In genomic region chr2:91651458-91652258, GRCm38 (mm10) we compare ENCODE assay signal across 10 mouse cellular contexts. TPM values are rescaled to one million over a fixed set of nuclear protein-coding genes. Genes with fewer than 3 reads are reported as not detected.
DNase-seq lines count a peak whose midpoint lies in the region; ATAC-seq and TF ChIP-seq lines count a peak whose summit lies in the region.
"Had no signal": no experiment of that assay in that cellular context is flagged by ENCODE, and none has a peak within 500 bp of the region (broad histone marks: within the 10 kb centered on the region; RNA-seq: fewer than 3 reads in every experiment).

No protein-coding gene starts in this region.

- peak overlapping the region; percentile 60 for H3K9ac ChIP-seq in heart, embryonic 11.5 days (ENCODE audit: low read depth, low read length)
- H3K9ac ChIP-seq in lung, embryonic 15.5 days, result no peak overlapping the region
- 0 out of 2 replicates have a peak overlapping the region, but pooled peaks have one; percentile 38 for H3K9ac ChIP-seq in intestine, embryonic 16.5 days (ENCODE audit: low read depth, low read length)

- H3ac ChIP-seq in myocyte (ENCODE audit: control insufficient read depth, insufficient read length), result no peak overlapping the region

- H3K4me2 ChIP-seq in heart, embryonic 11.5 days, result peak overlapping the region; percentile 91
- peak overlapping the region; percentile 66 for H3K4me2 ChIP-seq in lung, embryonic 15.5 days
- H3K4me2 ChIP-seq in intestine, embryonic 16.5 days (ENCODE audit: low read depth, low read length), result peak overlapping the region; percentile 40
- peak overlapping the region; percentile 50 for H3K4me2 ChIP-seq in myocyte (ENCODE audit: low read depth)

- no peak for ATAC-seq in heart, embryonic 11.5 days (replicated peaks; ENCODE audit: insufficient number of reproducible peaks, low FRiP score, low TSS enrichment)
- ATAC-seq in lung, embryonic 15.5 days (ENCODE audit: borderline replicate concordance, extremely low read depth, low FRiP score, low TSS enrichment), result no peak
- no peak for ATAC-seq in intestine, embryonic 16.5 days
- ATAC-seq: hindbrain, postnatal 0 days had no signal

- intact Hi-C loops in heart, postnatal 25 days (cut with DNase I), result no loop called here

- TF ChIP-seq POLR2A in myocyte (IDR thresholded peaks at IDR 0.05; ENCODE audit: insufficient read length, low read depth), result no peak

- whole genome bisulfite sequencing in heart, embryonic 11.5 days (ENCODE audit: insufficient replicate concordance), result 75% methylated on average over 14 of the region's 14 CpGs
- 81% methylated on average over 14 of the region's 14 CpGs for WGBS in lung, embryonic 15.5 days
- 82% methylated on average over 14 of the region's 14 CpGs for WGBS in intestine, embryonic 16.5 days

- H3K36me3 ChIP-seq in heart, embryonic 11.5 days (ENCODE audit: control insufficient read depth, insufficient read depth, low read length), result peaks cover 24% of the 10 kb centered on the region
- H3K36me3 ChIP-seq in lung, embryonic 15.5 days, result peaks cover 40% of the 10 kb centered on the region
- H3K36me3 ChIP-seq in intestine, embryonic 16.5 days (ENCODE audit: control insufficient read depth, insufficient read depth, low read length), result peaks cover 31% of the 10 kb centered on the region
- peaks cover 32% of the 10 kb centered on the region for H3K36me3 ChIP-seq in myocyte (ENCODE audit: control insufficient read depth, insufficient read depth)

- H3K4me3 ChIP-seq in heart, embryonic 11.5 days (ENCODE audit: low read depth, low read length), result peak overlapping the region; percentile 16; the same call in 1 of the 2 replicates
- no peak overlapping the region for H3K4me3 ChIP-seq in lung, embryonic 15.5 days
- H3K4me3 ChIP-seq in intestine, embryonic 16.5 days (ENCODE audit: low read length), result no peak overlapping the region
- H3K4me3 ChIP-seq in myocyte, result peak overlapping the region; percentile 96

- no peaks in the 10 kb centered on the region for H3K9me3 ChIP-seq in heart, embryonic 11.5 days (replicated peaks; ENCODE audit: control insufficient read depth, low read length)
- no peaks in the 10 kb centered on the region for H3K9me3 ChIP-seq in lung, embryonic 15.5 days
- H3K9me3 ChIP-seq in intestine, embryonic 16.5 days (ENCODE audit: control insufficient read depth, low read length), result no peaks in the 10 kb centered on the region
- H3K9me3 ChIP-seq: embryonic facial prominence, embryonic 12.5 days had no signal

- H3K79me2 ChIP-seq in myocyte (ENCODE audit: control insufficient read depth, insufficient read depth), result peaks cover 54% of the 10 kb centered on the region

- H3K27me3 ChIP-seq in heart, embryonic 11.5 days (ENCODE audit: control insufficient read depth, insufficient read depth, low read length), result no peaks in the 10 kb centered on the region
- H3K27me3 ChIP-seq in lung, embryonic 15.5 days, result no peaks in the 10 kb centered on the region
- H3K27me3 ChIP-seq in intestine, embryonic 16.5 days (replicated peaks; ENCODE audit: control insufficient read depth, insufficient read depth, low read length), result no peaks in the 10 kb centered on the region
- H3K27me3 ChIP-seq in myocyte (ENCODE audit: control insufficient read depth, insufficient read depth, insufficient read length), result no peaks in the 10 kb centered on the region
- H3K27me3 ChIP-seq: embryonic facial prominence, embryonic 12.5 days had no signal

- H3K27ac ChIP-seq in heart, embryonic 11.5 days (ENCODE audit: low read depth, low read length), result peak overlapping the region; percentile 91
- H3K27ac ChIP-seq in lung, embryonic 15.5 days, result no peak overlapping the region
- no peak overlapping the region for H3K27ac ChIP-seq in intestine, embryonic 16.5 days (ENCODE audit: low read length)
- H3K27ac ChIP-seq: embryonic facial prominence, embryonic 12.5 days; hindbrain, postnatal 0 days had no signal

- peaks cover 62% of the 10 kb centered on the region for H3K4me1 ChIP-seq in heart, embryonic 11.5 days (ENCODE audit: control insufficient read depth, insufficient read depth, low read length)
- peaks cover 42% of the 10 kb centered on the region for H3K4me1 ChIP-seq in lung, embryonic 15.5 days
- H3K4me1 ChIP-seq in intestine, embryonic 16.5 days (ENCODE audit: control insufficient read depth, insufficient read depth, low read length), result peaks cover 35% of the 10 kb centered on the region

- DNase-seq in heart, postnatal 25 days (ENCODE audit: low spot score), result no peak
- DNase-seq in lung, postnatal 25 days (ENCODE audit: low spot score), result no peak
- no peak for DNase-seq in ovary, postnatal 36 days (ENCODE audit: low spot score)
- no peak for DNase-seq in gastrocnemius, postnatal 4 days (ENCODE audit: low spot score in 2 of 2)

TF ChIP-seq in myocyte, 11 proteins besides CTCF, POLR2A, EP300 and RAD21:
- TF ChIP-seq USF1 (IDR thresholded peaks at IDR 0.05; ENCODE audit: low read depth), result no peak
- TF ChIP-seq MYOG (IDR thresholded peaks at IDR 0.05; ENCODE audit: control insufficient read depth in 1 of 3, insufficient read depth in 1 of 3, insufficient read length in 2 of 3, low read depth in 2 of 3), result no peak
- no peak for TF ChIP-seq MAX (IDR thresholded peaks at IDR 0.05; ENCODE audit: low read depth)
- TF ChIP-seq POLR2AphosphoS2 (IDR thresholded peaks at IDR 0.05; ENCODE audit: insufficient read length, low read depth), result no peak
- no peak for TF ChIP-seq TCF3 (IDR thresholded peaks at IDR 0.05; ENCODE audit: insufficient read length, low read depth)
- no peak for TF ChIP-seq SRF (IDR thresholded peaks at IDR 0.05; ENCODE audit: control insufficient read depth, insufficient read length, low read depth)
- TF ChIP-seq CEBPB (IDR thresholded peaks at IDR 0.05; ENCODE audit: insufficient read depth, poor library complexity, severe bottlenecking), result no peak
- no peak for TF ChIP-seq E2F4 (IDR thresholded peaks at IDR 0.05; ENCODE audit: insufficient read depth)
- TF ChIP-seq REST (IDR thresholded peaks at IDR 0.05; ENCODE audit: insufficient read depth, insufficient read length), result no peak
- TF ChIP-seq MYOD1 (IDR thresholded peaks at IDR 0.05; ENCODE audit: control insufficient read depth in 1 of 3, insufficient read length in 2 of 3, low read depth in 2 of 3), result no peak
- no peak for TF ChIP-seq TCF12 (IDR thresholded peaks at IDR 0.05; ENCODE audit: insufficient read depth, poor library complexity, severe bottlenecking)
TF ChIP-seq in myocyte: peak in this region for 0.

RNA-seq across cellular contexts. Expression of gene Arhgap1, which starts 2.0 kb away (rescaled TPM):
- polyA plus RNA-seq in heart, embryonic 11.5 days (2014; fragmentation: Nextera tagmentation; extraction: Ambion mirVana), result 186 and 191 TPM in 2 replicates
- total RNA-seq in heart, postnatal 25 days (2021), result 10 to 100 TPM; 24.7 to 27.7 TPM
- polyA plus RNA-seq in lung, embryonic 15.5 days (2015; fragmentation: Nextera tagmentation; extraction: Ambion mirVana), result 134 and 142 TPM in 2 replicates
- polyA plus RNA-seq in intestine, embryonic 16.5 days (2015; fragmentation: Nextera tagmentation; extraction: Ambion mirVana), result 157 and 173 TPM in 2 replicates
- 52.7 TPM for polyA plus RNA-seq in myocyte (2012; fragmentation: generic; extraction: Trizol)
- 10 to 100 TPM; 46.6 to 49.3 TPM for total RNA-seq in gastrocnemius, postnatal 4 days (2021)

RNA-seq across cellular contexts. Expression of gene Zfp408, which starts 2.1 kb away (rescaled TPM):
- 5.8 and 6.2 TPM in 2 replicates for polyA plus RNA-seq in heart, embryonic 11.5 days (2014; fragmentation: Nextera tagmentation; extraction: Ambion mirVana)
- 1 to 10 TPM; 5.2 to 5.7 TPM for total RNA-seq in heart, postnatal 25 days (2021)
- 10.9 and 11.1 TPM in 2 replicates for polyA plus RNA-seq in lung, embryonic 15.5 days (2015; fragmentation: Nextera tagmentation; extraction: Ambion mirVana)
- polyA plus RNA-seq in intestine, embryonic 16.5 days (2015; fragmentation: Nextera tagmentation; extraction: Ambion mirVana), result 7.9 and 9.2 TPM in 2 replicates
- polyA plus RNA-seq in myocyte (2012; fragmentation: generic; extraction: Trizol), result 11.8 TPM
- 10 to 100 TPM; 10.1 to 16.5 TPM for total RNA-seq in gastrocnemius, postnatal 4 days (2021)

RNA-seq across cellular contexts. Expression of gene F2, which starts 15.4 kb away (rescaled TPM):
- 0.34 and 3.0 TPM in 2 replicates for polyA plus RNA-seq in heart, embryonic 11.5 days (2014; fragmentation: Nextera tagmentation; extraction: Ambion mirVana)
- not detected for total RNA-seq in heart, postnatal 25 days (2021)
- polyA plus RNA-seq in lung, embryonic 15.5 days (2015; fragmentation: Nextera tagmentation; extraction: Ambion mirVana), result 0.66 and 2.5 TPM in 2 replicates
- 3.7 and 8.7 TPM in 2 replicates for polyA plus RNA-seq in intestine, embryonic 16.5 days (2015; fragmentation: Nextera tagmentation; extraction: Ambion mirVana)
- 6.2 TPM for polyA plus RNA-seq in myocyte (2012; fragmentation: generic; extraction: Trizol)
- 1 to 10 TPM in 1 of 2 experiments, under 1 TPM in 1; 0.54 to 4.2 TPM for total RNA-seq in gastrocnemius, postnatal 4 days (2021)
- total RNA-seq: hindbrain, postnatal 0 days had no signal
- polyA plus RNA-seq: hindbrain, postnatal 0 days had no signal

RNA-seq across cellular contexts. Expression of gene Atg13, which starts 58.7 kb away (rescaled TPM):
- polyA plus RNA-seq in heart, embryonic 11.5 days (2014; fragmentation: Nextera tagmentation; extraction: Ambion mirVana), result 22.8 and 25.9 TPM in 2 replicates
- total RNA-seq in heart, postnatal 25 days (2021), result 10 to 100 TPM; 39.2 to 48.4 TPM
- 22.4 and 22.8 TPM in 2 replicates for polyA plus RNA-seq in lung, embryonic 15.5 days (2015; fragmentation: Nextera tagmentation; extraction: Ambion mirVana)
- polyA plus RNA-seq in intestine, embryonic 16.5 days (2015; fragmentation: Nextera tagmentation; extraction: Ambion mirVana), result 22.9 and 25.8 TPM in 2 replicates
- 29.7 TPM for polyA plus RNA-seq in myocyte (2012; fragmentation: generic; extraction: Trizol)
- 10 to 100 TPM; 24.1 to 25.5 TPM for total RNA-seq in gastrocnemius, postnatal 4 days (2021)

RNA-seq across cellular contexts. Expression of gene Harbi1, which starts 59.0 kb away (rescaled TPM):
- polyA plus RNA-seq in heart, embryonic 11.5 days (2014; fragmentation: Nextera tagmentation; extraction: Ambion mirVana), result 10.3 and 12.5 TPM in 2 replicates
- 1 to 10 TPM; 5.9 to 6.2 TPM for total RNA-seq in heart, postnatal 25 days (2021)
- polyA plus RNA-seq in lung, embryonic 15.5 days (2015; fragmentation: Nextera tagmentation; extraction: Ambion mirVana), result 17.1 and 17.9 TPM in 2 replicates
- 14.8 and 17.1 TPM in 2 replicates for polyA plus RNA-seq in intestine, embryonic 16.5 days (2015; fragmentation: Nextera tagmentation; extraction: Ambion mirVana)
- polyA plus RNA-seq in myocyte (2012; fragmentation: generic; extraction: Trizol), result 5.1 TPM
- 1 to 10 TPM; 5.0 to 7.1 TPM for total RNA-seq in gastrocnemius, postnatal 4 days (2021)

Comparison
In these comparisons a context has a peak if more than half of its experiments do, and no peak if none do; other contexts are left out.
1. H3K4me2 ChIP-seq: peak in every context shown above with its lines; median percentile 91 in heart, embryonic 11.5 days; 66 in lung, embryonic 15.5 days; 50 in myocyte; 40 in intestine, embryonic 16.5 days.
2. H3K4me3 ChIP-seq: peak in heart, embryonic 11.5 days (single experiment) and myocyte (single experiment); none in lung, embryonic 15.5 days (single experiment) and intestine, embryonic 16.5 days (single experiment).